Mouse (Mus musculus): ENCODE data around the gene Olfr314.
"Not testable (repeated sequence)": the region's sequence is repeated elsewhere in the genome, so short reads cannot be mapped to it uniquely, and the experiment has no call there.

The Olfr314 gene

GRCm38 (mm10) chr11:58832541-58832940, 49.8 kb downstream of the Olfr314 start:
- in situ Hi-C loops (cut with MboI): not testable (repeated sequence)
